ENCODE assay signal across 23 mouse cellular contexts in genomic region chr2:165346180-165346579, GRCm38 (mm10). TPM values are rescaled to one million over a fixed set of nuclear protein-coding genes. Genes with fewer than 3 reads are reported as not detected.
"Had no signal": no experiment of that assay in that cellular context is flagged by ENCODE, and none has a peak within 500 bp of the region (broad histone marks: within the 10 kb centered on the region; RNA-seq: fewer than 3 reads in every experiment).

No protein-coding gene starts in this region.

- H3K36me3 ChIP-seq: neural tube, embryonic 12.5 days; neural tube, embryonic 13.5 days; neural tube, embryonic 15.5 days; stomach, embryonic 15.5 days had no signal

- H3K27me3 ChIP-seq: neural tube, embryonic 12.5 days; neural tube, embryonic 13.5 days; neural tube, embryonic 15.5 days; stomach, embryonic 15.5 days had no signal

- H3K4me3 ChIP-seq: neural tube, embryonic 12.5 days; neural tube, embryonic 13.5 days; neural tube, embryonic 15.5 days; stomach, embryonic 15.5 days had no signal

- H3K9ac ChIP-seq: neural tube, embryonic 12.5 days; neural tube, embryonic 13.5 days; neural tube, embryonic 15.5 days; stomach, embryonic 15.5 days had no signal

- H3K4me2 ChIP-seq: neural tube, embryonic 12.5 days; neural tube, embryonic 13.5 days; neural tube, embryonic 15.5 days; stomach, embryonic 15.5 days had no signal

- H3K27ac ChIP-seq: neural tube, embryonic 12.5 days; neural tube, embryonic 13.5 days; neural tube, embryonic 15.5 days; stomach, embryonic 15.5 days; stomach, postnatal 0 days had no signal

- H3K9me3 ChIP-seq: neural tube, embryonic 12.5 days; neural tube, embryonic 13.5 days; neural tube, embryonic 15.5 days; stomach, embryonic 15.5 days had no signal

- H3K4me1 ChIP-seq: neural tube, embryonic 12.5 days; stomach, embryonic 15.5 days had no signal

- DNase-seq: retina, postnatal 1 day; right cerebral cortex, adult 18-20 months; right cerebral cortex, postnatal 14 days; right cerebral cortex, postnatal 25 days; right cerebral cortex, postnatal 4 days; spleen, adult 18-20 months; thymus, adult 18-20 months; thymus, adult 2 months; thymus, postnatal 14 days; thymus, postnatal 25 days; thymus, postnatal 36 days; thymus, postnatal 4 days had no signal

RNA-seq across cellular contexts. Expression of gene Zfp663, which starts 22.3 kb away (rescaled TPM):
- total RNA-seq: neutrophil, adult 5-6 weeks had no signal
- polyA plus RNA-seq: small intestine, adult 2 months; testis, adult 2 months; thymus, adult 2 months; thymus, postnatal 0 days; urinary bladder, adult 2 months had no signal

RNA-seq across cellular contexts. Expression of gene Zfp334, which starts 41.9 kb away (rescaled TPM):
- total RNA-seq: neutrophil, adult 5-6 weeks had no signal

RNA-seq across cellular contexts. Expression of gene Ocstamp, which starts 54.0 kb away (rescaled TPM):
- total RNA-seq: neutrophil, adult 5-6 weeks had no signal
- polyA plus RNA-seq: neural tube, embryonic 14.5 days; thymus, postnatal 0 days had no signal
